Mouse (Mus musculus) brain, adult 2 months (tissue): ENCODE measurements around the gene Mcat.

Source experiments
- DNase-seq: peaks from one replicate; pipeline ENCODE4 v3.0.0; 2011; ENCODE audit warnings: low read depth, low spot score

Gene Mcat

DNA sequence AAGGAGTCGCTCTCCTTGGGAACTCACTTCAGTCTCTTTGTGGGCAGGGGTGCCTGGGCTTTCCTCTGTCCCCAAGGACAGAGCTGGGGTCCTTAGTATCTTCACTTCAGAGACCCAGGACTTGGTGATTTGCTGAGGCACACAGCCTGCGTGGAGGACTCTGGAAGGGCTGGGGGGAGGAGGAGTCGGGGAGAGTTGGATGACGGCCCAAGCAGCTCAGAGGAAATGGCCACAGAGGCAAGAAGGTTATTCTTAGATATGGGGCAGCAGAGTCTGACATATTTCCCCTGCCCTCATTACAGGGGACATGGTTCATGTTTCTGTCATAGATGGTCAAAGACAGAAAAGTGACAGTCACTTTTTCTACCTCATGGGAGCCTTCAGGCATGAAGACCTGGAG is 23.7 kb downstream of the Mcat start:
- no peak for DNase-seq

DNA sequence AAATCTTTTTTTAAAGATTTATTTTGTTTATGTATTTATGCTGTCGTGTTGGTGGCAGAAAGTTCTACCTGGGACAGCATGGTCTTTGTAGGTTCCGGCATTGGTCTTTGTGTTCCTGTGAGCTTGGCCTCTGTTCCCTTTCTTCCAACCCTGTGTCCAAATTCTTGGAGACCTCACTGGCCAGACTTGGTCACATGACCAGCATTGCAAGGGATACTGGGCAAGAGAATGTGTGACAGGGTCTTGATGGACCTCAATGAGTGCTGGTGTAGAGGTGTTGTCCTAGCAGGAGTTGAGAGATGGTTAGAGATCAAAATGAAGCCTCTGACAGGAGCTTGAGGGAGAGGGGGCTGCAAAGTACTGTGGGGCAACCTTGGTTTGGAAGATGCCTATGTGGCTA is 24.7 kb downstream of the Mcat start:
- no peak for DNase-seq

DNA sequence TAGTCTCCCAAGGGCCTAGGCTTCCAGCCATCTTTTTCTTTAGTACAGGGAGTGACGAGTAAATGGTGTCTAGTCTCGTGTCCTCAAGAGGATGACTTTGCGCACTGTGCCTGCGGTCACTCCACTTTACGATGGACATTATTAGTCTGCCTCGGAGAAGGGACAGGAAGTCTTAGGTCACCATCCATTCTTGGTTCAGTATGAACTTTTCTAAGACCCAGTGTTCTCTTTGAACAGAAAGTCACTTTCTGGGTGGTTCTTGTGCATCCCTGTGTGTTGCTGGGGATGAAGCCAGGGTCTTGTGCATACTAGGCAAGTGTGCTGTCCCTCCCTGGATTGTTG is 27.7 kb downstream of the Mcat start:
- DNase-seq: no peak

DNA sequence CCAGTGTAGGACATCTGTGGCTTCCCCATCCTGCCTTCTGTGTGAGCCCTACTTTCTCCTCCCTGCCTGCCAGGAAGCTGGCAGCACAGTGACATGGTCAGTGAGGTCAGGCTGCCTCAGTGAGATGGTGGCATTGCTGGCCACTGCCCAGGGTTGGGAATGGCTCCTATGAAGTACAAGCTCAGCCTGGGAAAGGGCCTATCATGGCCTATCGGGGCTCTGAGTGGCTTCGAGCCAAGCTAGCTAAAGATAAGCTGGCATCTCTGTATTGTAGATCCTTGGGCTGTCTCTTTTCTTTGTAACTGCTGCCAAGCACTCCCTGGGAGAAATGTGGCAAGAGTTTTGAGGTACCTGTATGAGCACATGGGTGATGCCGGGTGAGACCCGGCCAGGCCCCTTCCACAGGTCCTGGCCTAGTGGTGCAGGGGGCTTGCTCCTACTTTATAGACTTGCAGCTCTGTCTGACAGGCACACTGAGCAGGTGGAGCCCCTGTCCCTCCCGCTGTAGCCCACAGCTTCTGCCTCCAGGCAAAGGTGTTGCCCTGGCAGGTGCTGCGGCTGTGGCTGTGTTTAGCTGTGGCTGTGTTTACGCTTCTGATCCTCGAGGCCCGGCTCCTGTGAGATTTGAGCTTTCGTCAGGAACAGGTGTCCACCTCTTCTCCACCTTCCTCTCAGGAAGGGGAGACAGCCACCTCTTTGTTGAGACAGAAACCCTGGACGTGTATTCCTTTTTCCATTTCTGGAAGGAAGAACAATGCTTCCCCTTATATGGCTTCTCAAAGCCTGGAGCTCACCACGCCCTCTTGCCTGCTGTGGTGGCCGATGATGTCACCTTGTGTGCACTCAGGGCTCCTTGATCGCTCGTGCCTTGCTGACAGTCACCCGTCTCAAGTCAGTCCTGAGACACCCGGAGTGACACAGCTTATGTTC is 28.4 kb downstream of the Mcat start:
- DNase-seq: no peak

DNA sequence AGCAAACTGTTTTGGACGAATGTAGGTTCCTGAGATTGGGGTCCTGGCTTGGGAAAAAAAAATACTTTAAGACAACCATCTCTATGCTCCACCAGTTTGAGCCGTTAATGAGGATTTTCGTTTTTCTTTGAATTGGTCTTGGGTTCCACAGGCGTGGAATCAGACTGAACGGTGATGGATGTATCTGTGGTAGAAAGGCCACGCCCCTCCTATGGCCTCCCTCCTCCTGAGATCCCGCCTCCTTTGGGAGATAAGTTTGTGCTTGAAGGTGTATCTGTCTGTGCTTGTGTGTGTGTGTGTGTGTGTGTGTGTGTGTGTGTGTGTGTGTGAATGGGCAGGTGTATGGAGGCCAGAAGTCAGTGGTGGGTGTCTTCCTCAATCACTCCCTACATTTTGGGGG is 31.0 kb downstream of the Mcat start:
- no peak for DNase-seq

DNA sequence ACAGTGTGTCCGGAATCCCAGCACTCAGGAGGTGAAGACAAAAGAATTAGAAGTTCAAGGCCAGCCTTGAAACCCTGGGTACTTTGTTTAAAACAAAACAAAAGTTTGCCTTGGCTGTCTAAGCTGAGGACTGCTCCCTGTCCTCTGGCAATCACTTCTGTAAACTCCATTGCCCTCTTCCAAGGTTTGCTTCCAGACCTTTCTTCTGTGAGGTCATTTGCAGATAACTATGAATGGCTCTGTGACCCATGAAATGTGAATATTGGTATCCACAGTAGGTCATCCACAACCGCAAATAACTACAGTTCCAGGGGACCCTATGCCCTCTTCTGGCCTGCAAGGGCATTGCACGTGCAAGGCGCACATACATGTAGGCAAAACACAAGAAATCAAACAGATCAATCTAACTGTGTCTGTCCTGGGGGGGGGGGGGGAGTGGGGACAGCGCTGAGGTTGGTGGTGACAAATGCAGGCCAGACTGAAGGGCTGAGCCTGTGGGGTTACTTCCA is 31.6 kb downstream of the Mcat start:
- DNase-seq: no peak

DNA sequence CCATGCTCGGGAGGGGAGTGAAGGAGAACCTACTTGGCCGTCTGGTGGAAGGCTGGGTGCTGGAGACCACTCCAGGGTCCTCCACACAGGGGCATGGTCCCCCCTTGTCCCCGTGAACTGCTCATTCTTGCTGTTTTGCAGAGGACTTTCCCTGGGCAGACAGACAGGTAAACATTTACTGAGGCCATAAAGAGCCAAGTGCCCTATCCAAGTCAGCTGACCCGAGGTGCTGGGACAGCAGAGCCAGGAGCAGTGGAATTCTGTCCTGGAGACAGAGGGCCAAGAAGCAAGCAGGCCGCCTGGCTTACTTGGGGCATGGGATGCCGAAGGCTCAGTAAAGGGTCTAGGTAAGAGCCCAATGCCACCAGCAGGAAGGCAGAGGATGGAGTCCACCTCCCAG is 32.9 kb downstream of the Mcat start:
- no peak for DNase-seq

DNA sequence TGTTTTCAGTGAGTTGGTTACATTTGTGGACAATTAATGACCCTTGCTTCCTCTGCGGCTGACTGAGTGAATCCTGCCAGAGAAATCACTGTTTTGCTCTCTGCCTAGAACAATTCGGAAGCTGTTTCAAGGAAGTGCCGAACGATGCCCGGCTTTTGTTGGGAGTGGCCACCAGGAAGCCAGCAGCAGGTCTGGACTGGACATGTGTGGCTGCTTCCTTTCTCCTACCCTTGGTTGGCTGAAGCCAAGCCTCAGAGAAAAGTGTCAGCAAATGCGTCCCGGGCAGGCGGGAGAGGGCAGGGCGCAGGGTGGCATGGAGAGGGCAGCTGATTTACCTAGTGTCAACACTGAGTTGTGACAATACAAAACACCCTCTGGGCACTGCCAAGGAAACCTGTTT is 33.4 kb downstream of the Mcat start:
- DNase-seq: no peak

DNA sequence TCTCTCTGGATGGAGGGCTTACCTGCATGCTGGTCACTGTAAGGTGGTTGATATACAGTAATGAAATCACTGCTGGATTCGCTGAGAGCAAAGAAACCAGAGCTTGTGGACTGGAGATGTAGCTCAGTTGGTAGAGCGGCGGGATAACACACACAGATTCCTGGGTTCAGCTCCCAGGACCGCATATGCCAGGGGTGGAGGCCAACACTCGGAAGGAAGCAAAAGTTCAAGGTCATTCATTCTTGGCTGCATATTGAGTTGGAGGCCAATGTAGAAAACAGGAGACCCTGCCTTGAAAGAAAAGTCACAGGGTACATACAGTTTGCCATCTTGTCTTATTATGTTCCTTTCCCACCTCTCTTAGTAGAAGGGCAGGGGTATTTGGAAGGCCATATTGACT is 33.8 kb downstream of the Mcat start:
- DNase-seq: no peak

DNA sequence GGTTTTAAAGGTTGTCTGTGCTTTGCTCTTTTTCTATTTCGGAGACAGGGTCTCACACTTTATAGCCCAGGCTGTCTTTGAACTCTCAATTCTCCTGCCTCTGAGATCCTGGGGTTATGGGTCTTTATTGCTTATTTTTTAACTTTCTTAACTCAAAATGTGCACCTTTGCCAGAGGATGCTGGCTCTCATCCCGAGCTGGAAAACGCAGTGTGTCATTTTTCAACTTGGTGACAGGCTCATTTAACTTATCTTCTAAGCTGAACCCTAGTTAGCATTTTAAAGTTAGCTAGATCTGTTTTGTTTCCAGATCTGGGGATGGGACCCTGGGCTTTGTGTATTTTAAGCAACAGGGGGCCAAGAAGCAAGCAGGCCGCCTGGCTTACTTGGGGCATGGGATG is 34.7 kb downstream of the Mcat start:
- DNase-seq: no peak

DNA sequence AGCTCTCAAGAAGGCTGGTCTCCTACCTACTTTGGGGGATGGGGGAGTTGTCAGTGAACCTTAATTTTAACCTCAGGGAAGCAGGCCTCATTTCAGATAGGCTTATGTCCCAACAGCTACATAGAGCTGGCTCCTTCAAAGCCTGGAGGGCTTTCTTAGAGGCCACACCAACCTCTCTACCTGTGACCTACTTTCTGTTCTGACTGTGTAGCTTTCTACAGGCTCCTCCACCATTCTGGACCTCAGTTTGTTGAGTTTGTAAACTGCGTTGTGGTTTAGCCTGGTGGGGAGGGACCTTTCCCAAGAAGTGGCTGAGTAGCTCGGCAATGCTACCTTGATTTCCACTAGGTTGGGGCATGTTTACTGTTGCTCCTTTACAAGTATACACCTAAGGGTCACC is 35.8 kb downstream of the Mcat start:
- DNase-seq: no peak

DNA sequence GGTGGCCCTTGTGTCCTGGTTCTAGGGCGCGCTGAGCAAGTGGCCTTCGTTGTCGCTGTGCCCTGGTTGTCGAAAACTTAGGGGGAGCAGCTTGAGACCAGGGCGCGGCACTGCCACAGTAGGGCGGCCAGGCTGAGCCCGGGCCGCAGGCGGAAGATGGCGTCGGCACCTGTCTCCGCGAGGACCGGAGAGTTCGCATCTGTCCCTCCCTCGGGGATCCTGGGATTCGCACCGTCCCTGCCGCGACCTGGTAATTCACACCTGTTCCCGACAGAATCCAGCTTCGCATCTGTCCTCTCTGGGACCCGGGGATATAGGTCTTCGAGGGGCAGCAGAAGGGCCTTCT is 36.5 kb downstream of the Mcat start:
- DNase-seq: no peak

DNA sequence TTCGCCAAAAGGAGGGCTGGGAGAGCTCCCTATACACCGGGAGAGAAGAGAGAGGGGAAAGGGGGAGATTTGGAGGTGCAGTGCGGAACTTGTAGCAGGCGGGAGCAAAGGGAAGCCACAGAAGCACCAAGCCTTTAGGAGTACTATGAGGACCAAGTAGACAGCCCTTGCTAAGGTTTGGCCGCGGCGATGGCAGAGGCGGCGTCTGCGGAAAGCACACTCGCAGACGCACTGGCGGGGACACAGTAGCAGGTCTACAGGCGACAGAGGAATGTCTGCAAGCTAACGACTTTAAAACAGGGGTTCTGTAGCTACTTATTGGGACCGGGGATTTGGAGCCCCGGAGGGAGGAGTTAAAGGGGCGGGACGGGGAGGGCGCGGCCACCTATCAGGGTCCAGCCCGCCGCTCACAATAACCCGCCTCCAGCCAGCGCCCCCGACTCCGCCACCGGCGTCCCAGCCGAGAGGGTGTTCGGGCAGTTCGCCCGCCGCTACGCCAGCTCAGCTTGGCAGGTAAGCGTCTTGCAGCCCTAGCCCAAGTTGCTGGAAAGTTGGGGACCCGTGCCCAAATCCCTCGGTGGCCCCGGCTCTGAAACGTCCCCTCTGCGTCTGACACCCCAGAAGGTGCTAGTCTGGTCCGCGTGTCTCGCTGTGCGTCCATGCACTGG is 37.0 kb downstream of the Mcat start, which contains the start of gene Bik:
TSS of gene Bik (plus strand) at position 439 of the 668 bp plus-strand sequence.
- DNase-seq: peak; percentile 12

DNA sequence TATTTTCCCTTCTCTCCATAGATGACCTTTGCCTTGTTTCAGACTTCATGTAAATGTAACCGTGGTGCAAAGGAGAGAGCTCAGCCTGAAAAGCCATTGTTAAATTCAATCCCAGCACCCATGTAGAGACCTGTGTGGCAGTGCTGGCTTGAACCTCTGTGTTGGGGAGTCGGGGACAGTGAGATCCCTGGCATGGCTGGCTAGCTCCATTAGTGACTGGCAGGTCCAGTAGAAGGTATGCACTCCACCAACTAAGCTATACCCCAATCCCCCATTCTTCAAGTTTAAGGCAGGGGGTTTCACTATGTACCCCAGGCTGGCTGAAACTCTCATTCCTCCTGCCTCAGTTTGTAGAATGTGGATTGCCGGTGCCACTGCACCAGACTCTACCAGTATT is 39.3 kb downstream of the Mcat start:
- DNase-seq: no peak

DNA sequence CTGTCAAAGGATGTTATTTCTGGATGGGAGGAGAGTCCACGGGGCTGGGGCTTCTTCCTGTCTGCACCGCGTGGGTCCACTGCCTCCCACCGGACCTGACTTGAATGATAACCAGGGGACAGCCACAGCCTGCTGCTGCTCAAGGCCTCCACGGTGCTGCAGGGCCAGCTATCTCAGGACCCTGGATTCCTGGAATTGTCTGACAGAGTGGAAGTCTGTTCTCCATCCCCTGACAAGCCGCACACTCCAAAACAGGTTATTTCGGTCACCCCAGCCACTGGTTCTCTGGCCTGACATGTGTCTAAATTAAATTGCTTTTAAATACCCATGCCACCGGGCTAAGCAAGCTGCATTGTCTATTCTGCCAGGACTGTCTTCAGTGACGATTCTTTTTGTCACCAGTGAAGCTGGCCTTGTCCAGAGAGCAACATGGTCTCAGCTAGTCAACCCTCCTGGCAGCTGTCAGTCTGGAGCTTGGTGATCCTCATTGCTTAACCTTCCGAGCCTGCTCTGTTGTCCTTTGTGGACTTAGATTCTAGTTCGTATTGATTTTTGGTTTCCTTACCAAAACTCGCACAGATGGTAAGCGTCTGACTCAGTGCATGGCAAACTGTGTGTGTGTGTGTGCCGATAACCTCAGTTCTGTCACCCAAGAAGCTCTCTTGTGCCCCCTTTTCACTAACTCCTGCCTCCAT is 39.8 kb downstream of the Mcat start:
- DNase-seq: no peak

DNA sequence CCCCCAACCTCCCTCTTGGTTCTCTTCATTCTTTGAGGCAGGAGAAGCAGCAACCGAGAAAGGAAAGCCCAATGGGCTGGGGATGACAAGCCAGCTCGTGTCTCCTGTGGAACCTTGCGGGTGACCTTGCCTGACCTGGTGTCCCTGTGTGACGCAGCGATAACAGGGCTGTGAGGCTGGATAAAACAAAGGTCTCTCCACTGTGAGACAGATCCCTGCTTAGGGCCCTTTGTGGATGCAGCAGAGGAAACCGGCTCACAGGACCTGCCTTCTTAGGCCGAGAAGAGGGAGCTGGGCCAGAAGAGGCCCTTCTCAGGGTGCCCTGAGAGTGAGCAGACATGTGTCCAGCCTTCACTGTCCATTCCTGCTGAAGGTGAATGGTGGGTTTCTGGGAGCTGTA is 40.4 kb downstream of the Mcat start:
- no peak for DNase-seq

DNA sequence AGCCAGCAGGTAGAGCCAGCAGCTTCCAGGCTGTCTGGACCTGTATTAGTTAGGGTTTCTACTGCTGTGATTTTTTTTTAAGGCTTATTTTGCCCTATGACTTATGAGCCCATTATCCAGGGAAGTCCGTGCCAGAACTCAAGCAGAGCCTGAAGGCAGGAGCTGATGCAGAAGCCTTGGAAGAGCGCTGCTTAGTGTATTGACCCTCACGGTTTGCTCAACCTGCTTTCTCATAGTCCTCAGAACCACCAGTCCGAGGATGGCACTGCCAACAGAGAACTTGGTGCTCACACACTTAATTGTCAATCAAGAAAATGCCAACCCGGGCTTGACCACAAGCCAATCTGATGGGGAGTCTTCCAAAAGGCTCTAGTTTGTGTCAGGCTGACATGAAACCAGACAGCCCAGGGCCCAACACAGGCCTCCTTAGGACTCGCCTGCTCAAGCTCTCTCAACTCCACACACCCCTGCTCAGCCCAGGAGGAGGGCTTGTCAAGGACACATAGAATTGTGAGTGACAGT is 42.7 kb downstream of the Mcat start:
- no peak for DNase-seq

DNA sequence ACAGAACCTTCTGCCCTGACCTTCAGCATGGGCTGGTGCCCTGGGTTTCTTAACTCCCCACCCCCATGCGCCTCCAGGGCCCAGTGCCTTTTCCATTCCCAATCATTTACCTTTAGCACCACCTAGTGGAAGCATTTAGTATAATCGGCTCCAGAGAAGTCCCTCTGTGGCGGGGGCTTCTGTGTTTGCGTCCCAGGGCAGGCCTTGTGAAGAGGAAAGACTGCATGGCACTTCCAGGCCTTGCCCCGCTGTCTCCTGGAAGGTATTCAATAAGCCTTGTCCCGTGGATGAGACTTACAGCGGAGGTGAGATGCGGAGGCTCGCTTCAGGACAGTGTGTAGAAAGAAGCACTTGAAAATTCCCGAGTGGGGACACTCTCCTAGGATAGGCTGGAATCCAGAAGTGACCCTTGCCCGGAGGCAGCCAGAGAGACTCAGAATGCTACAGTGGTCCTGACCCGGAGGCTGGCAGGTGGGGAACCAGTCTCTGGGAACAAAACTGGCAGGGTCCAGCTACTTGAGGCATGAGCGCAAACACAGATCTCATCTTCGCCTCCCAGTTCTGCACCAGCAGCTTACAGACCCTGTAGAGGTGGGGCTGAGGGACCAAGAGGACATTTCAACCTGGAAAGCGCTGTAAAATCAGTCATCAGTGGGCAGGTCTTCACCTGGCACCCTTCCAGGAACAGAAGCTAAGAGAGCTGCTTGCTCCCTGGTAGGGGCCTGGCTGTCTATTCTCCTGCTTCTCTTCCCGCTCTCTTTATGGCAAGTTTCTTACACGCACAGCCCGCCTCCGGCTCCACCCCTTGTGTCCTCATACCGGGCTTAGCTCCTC is 45.2 kb downstream of the Mcat start:
- DNase-seq: peak; percentile 75

DNA sequence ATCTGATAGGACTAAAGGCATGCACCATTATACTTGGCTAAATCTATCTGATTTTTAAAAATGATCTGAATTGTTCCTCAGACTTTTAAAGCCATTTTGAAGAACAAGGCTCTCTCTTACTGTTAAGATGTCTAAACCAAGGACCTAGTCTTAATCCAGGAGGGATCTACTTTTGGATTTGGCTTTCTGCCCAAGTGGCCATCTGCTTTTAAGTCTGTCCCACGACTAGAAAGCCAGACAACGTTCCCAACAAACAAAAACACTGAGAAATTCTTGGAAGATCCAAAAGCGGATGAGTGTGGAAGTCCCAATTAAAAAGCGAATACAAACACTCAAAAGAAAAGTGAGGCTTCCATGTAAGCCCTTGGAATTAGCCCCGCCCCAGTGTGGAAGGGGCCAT is 48.6 kb downstream of the Mcat start:
- DNase-seq: peak; percentile 62

DNA sequence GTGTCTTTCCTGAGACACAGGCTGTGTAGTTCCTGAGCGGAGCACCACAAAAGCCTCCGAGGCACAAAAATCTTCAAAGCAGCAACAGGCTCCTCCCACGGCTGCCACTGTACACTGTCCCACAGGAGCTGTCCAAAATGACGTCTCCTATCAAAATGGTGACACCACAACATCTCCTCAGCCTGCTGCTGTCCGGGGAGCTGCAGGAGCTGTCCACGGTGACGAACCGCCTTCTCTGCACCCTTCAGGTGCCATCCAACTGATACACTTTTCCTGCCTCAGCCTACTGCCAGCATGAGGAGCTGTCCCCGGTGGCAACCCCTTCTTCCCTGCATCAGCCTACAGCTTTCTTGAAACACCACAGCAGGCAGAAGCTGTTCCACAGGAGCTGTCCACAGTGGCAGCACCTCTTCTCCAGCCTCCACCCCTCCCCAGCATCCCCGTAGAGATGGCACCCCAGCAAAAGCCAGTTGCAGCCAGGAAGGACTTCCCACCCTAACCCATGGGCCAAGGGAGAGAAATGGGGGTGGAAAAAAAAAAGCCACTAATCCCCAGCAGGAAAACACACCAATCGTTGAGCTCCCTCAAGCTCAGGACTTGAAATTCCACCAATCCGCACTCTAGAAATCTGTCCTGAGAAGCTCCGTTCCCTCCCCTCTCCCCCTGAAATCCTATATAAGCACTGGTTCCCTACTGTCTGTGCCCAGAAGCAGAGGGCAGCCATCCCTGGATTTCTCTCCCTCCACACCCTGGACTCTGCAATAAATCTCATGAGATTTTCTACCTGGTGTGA is 50.9 kb downstream of the Mcat start:
- no peak for DNase-seq
